Mouse (Mus musculus): ENCODE results near the gene Adam1b.
"Not testable (repeated sequence)": the region's sequence is repeated elsewhere in the genome, so short reads cannot be mapped to it uniquely, and the experiment has no call there.

GRCm38 (mm10) chr5:121501424-121501996, 1.7 kb downstream of the Adam1b start:
- not testable (repeated sequence) for TF ChIP-seq CTCF (IDR thresholded peaks at IDR 0.05; ENCODE audit: control insufficient read depth, insufficient read depth, insufficient read length); USF1 (IDR thresholded peaks at IDR 0.05; ENCODE audit: low read depth); CEBPB (IDR thresholded peaks at IDR 0.05; ENCODE audit: low read depth); MAX (IDR thresholded peaks at IDR 0.05); MYOG (IDR thresholded peaks at IDR 0.05; ENCODE audit: control insufficient read depth, extremely low read depth, insufficient read length)
